Comparison of ENCODE assay signal across 20 mouse cellular contexts in the genomic region with DNA sequence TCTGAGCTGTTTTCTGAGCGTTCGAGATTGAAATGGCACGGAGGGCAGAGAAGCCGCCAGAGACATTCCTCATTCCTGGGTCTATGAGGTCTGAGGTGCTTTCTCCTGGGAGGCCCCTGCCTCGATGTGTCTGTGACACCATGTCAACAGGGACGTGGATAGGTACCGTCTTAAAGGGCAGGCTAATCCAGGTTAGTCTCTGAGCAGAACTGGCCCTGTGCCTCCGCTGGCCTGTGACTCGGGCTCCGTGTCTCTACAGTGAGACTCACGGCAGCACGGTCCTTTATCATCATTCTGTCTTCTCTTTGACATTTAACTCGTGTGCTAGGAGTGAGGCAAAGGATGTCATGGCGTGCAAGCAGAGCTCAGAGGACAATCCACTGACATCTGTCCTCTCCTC.
DNase-seq lines count a peak whose midpoint lies in the region; ATAC-seq and TF ChIP-seq lines count a peak whose summit lies in the region.
"Had no signal": no experiment of that assay in that cellular context is flagged by ENCODE, and none has a peak within 500 bp of the region (broad histone marks: within the 10 kb centered on the region; RNA-seq: fewer than 3 reads in every experiment).

No protein-coding gene starts in this region.

- H3K4me2 ChIP-seq in forebrain, embryonic 14.5 days (ENCODE audit: low read length) = no peak overlapping the region
- H3K4me2 ChIP-seq in forebrain, postnatal 0 days (ENCODE audit: low read depth) = no peak overlapping the region
- H3K4me2 ChIP-seq: hindbrain, embryonic 12.5 days had no signal

- no peak overlapping the region for H3K4me3 ChIP-seq in forebrain, embryonic 14.5 days (ENCODE audit: low read depth, low read length)
- no peak overlapping the region for H3K4me3 ChIP-seq in forebrain, embryonic 10.5 days
- H3K4me3 ChIP-seq in layer of hippocampus, adult 2 months = no peak overlapping the region
- H3K4me3 ChIP-seq in forebrain, postnatal 0 days (ENCODE audit: low read depth, low read length) = no peak overlapping the region
- H3K4me3 ChIP-seq: heart, adult 2 months; heart, embryonic 10.5 days; hindbrain, embryonic 12.5 days had no signal

- H3K9me3 ChIP-seq in forebrain, embryonic 14.5 days (replicated peaks; ENCODE audit: control insufficient read depth, low read length) = no peaks in the 10 kb centered on the region
- no peaks in the 10 kb centered on the region for H3K9me3 ChIP-seq in forebrain, embryonic 10.5 days
- H3K9me3 ChIP-seq in forebrain, postnatal 0 days (ENCODE audit: low read length) = no peaks in the 10 kb centered on the region
- H3K9me3 ChIP-seq: heart, embryonic 10.5 days; hindbrain, embryonic 12.5 days had no signal

- H3K36me3 ChIP-seq in forebrain, embryonic 14.5 days (ENCODE audit: control insufficient read depth, insufficient read depth, low read length) = no peaks in the 10 kb centered on the region
- H3K36me3 ChIP-seq in forebrain, embryonic 10.5 days (replicated peaks) = no peaks in the 10 kb centered on the region
- H3K36me3 ChIP-seq in forebrain, postnatal 0 days (ENCODE audit: insufficient read depth) = no peaks in the 10 kb centered on the region
- H3K36me3 ChIP-seq: G1E; heart, embryonic 10.5 days; hindbrain, embryonic 12.5 days had no signal

- no peak overlapping the region for H3K9ac ChIP-seq in forebrain, embryonic 14.5 days (ENCODE audit: low read length)
- no peak overlapping the region for H3K9ac ChIP-seq in forebrain, postnatal 0 days
- H3K9ac ChIP-seq: hindbrain, embryonic 12.5 days had no signal

- no peak for TF ChIP-seq CTCF in layer of hippocampus, adult 2 months (conservative IDR thresholded peaks at IDR 0.05)
- no peak for TF ChIP-seq CTCF in forebrain, postnatal 0 days (IDR thresholded peaks at IDR 0.05; ENCODE audit: low read depth)

- peak overlapping the region; percentile 69; the same call in 1 of the 2 replicates for H3K27ac ChIP-seq in forebrain, embryonic 14.5 days (ENCODE audit: low read depth, low read length)
- no peak overlapping the region for H3K27ac ChIP-seq in forebrain, embryonic 10.5 days
- H3K27ac ChIP-seq in layer of hippocampus, adult 2 months = 0 out of 2 replicates have a peak overlapping the region, but pooled peaks have one; percentile 91
- H3K27ac ChIP-seq in forebrain, postnatal 0 days (ENCODE audit: low read depth, low read length) = 0 out of 2 replicates have a peak overlapping the region, but pooled peaks have one; percentile 46
- H3K27ac ChIP-seq: heart, adult 2 months; heart, embryonic 10.5 days; hindbrain, embryonic 12.5 days had no signal

- WGBS in forebrain, embryonic 14.5 days = 91% methylated on average over 14 of the region's 14 CpGs
- WGBS in forebrain, embryonic 10.5 days = 93% methylated on average over 14 of the region's 14 CpGs
- 85% methylated on average over 14 of the region's 14 CpGs for WGBS in forebrain, postnatal 0 days

- peaks cover 7% of the 10 kb centered on the region; the same call in 1 of the 2 replicates for H3K4me1 ChIP-seq in forebrain, embryonic 14.5 days (ENCODE audit: control insufficient read depth, insufficient read depth, low read length)
- H3K4me1 ChIP-seq in forebrain, embryonic 10.5 days = no peaks in the 10 kb centered on the region; the same call in 1 of the 2 replicates
- no peaks in the 10 kb centered on the region for H3K4me1 ChIP-seq in forebrain, postnatal 0 days (ENCODE audit: insufficient read depth)

- H3K27me3 ChIP-seq in forebrain, embryonic 14.5 days (replicated peaks; ENCODE audit: control insufficient read depth, insufficient read depth, low read length) = no peaks in the 10 kb centered on the region
- no peaks in the 10 kb centered on the region for H3K27me3 ChIP-seq in forebrain, embryonic 10.5 days (ENCODE audit: poor library complexity, severe bottlenecking)
- H3K27me3 ChIP-seq in forebrain, postnatal 0 days (ENCODE audit: insufficient read depth, low read length) = no peaks in the 10 kb centered on the region
- H3K27me3 ChIP-seq: CH12.LX; hindbrain, embryonic 12.5 days had no signal

- DNase-seq in cerebellum, postnatal 10 days = peak; percentile 44 to 63
- no peak for DNase-seq in cerebellum, adult 11-12 months
- no peak for DNase-seq in forebrain, embryonic 14.5 days (ENCODE audit: low spot score)
- DNase-seq in forebrain, embryonic 10.5 days (ENCODE audit: extremely low spot score, low spot score) = no peak
- DNase-seq in layer of hippocampus, adult 2 months (ENCODE audit: low spot score in 2 of 2) = no peak
- no peak for DNase-seq in layer of hippocampus, adult 18-20 months (ENCODE audit: low spot score in 2 of 2)
- DNase-seq in forebrain, postnatal 0 days = no peak
- DNase-seq: adrenal gland, postnatal 10 days; adrenal gland, postnatal 36 days; B cell, adult 2 months; heart, adult 2 months; kidney, adult 18-20 months; kidney, adult 9 months had no signal

- ATAC-seq in forebrain, embryonic 14.5 days = no peak
- ATAC-seq in forebrain, postnatal 0 days = no peak
- ATAC-seq: inflammation-experienced regulatory T-cells, adult 6 months; intestine, embryonic 16.5 days; Patski had no signal

Comparison
In these comparisons a context has a peak if more than half of its experiments do, and no peak if none do; other contexts are left out.
1. DNase-seq: peak in cerebellum, postnatal 10 days (2 of 2); none in cerebellum, adult 11-12 months (single experiment), forebrain, embryonic 14.5 days (single experiment), forebrain, embryonic 10.5 days (single experiment), layer of hippocampus, adult 2 months (0 of 2), layer of hippocampus, adult 18-20 months (0 of 2) and forebrain, postnatal 0 days (single experiment).